Mouse (Mus musculus): ENCODE results near the gene Zzz3. TPM values are rescaled to one million over a fixed set of nuclear protein-coding genes. Genes with fewer than 3 reads are reported as not detected.

Gene Zzz3
- 68.6 and 72.3 TPM in 2 replicates for polyA plus RNA-seq (2014; fragmentation: Nextera tagmentation; extraction: Ambion mirVana)

DNA sequence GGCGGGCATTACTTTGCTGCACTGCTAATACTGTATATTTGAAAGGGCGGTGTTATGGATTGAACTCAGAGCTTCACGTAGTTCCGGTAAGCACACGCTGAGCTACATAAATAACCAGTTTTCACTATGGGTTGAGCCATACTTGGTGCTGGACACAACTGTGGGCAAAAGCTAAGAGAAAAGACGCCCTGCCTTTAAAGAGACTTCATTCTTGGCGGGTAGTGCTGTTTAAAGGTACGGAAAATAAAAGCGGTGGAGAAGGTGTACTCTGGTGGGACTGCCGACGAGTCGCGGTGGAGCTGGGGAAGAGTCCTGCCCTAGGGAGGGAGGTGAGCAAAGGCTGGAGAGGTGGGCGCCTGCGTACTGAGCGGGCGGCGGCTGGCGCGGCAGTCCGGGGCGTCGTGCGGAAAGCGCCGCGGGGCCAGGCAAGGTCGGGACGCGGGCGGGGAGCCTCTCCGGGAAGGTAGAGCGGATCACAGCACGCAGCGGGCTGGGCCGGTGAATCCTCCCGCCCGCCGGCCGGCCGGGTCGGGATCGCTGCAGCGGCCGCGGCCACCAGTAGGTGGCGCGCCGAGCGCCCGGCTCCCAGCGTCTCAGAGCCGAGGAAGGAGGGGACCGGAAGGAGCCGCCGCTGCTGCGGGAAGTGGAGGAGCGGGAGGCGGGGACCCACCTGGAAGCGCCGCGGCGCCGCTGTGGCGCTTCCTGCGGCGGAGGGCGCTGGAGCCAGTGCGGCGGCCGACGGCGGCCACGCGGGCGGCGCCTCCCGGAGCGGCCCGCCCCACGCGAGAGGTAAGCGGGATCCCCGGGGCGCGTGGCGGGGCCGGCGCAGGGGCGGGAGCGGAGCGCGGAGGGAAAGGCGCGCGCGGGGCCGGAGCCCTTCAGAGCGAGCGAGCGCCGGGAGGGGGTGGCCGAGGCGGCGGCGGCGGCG lies at the start of gene Zzz3:
Zzz3 (plus strand) TSS at position 124 of the 928 bp plus-strand sequence.
- peak within 1 kb of the TSS; percentile 75 for H3K4me3 ChIP-seq (ENCODE audit: low read depth, low read length)
- peaks cover 21% of the 10 kb centered on the region for H3K36me3 ChIP-seq (ENCODE audit: insufficient read depth)
- ATAC-seq (ENCODE audit: insufficient read depth) (peak; percentile 92), DNase-seq (peak; percentile 95)
- H3K27ac ChIP-seq (ENCODE audit: low read depth): peak within 1 kb of the TSS; percentile 99
- TF ChIP-seq CTCF (IDR thresholded peaks at IDR 0.05; ENCODE audit: low read depth): peak; percentile 56
- WGBS: under 1% methylated on average over 91 of the region's 108 CpGs
- peak within 1 kb of the TSS; percentile 91 for H3K4me2 ChIP-seq
- H3K27me3 ChIP-seq (ENCODE audit: insufficient read depth, low read length): no peaks in the 10 kb centered on the region
- H3K4me1 ChIP-seq (ENCODE audit: insufficient read depth): 0 out of 2 replicates have a peak, but pooled peaks cover 13% of the 10 kb centered on the region
- H3K9me3 ChIP-seq (ENCODE audit: low read depth, low read length): no peaks in the 10 kb centered on the region
- H3K9ac ChIP-seq: peak within 1 kb of the TSS; percentile 90

DNA sequence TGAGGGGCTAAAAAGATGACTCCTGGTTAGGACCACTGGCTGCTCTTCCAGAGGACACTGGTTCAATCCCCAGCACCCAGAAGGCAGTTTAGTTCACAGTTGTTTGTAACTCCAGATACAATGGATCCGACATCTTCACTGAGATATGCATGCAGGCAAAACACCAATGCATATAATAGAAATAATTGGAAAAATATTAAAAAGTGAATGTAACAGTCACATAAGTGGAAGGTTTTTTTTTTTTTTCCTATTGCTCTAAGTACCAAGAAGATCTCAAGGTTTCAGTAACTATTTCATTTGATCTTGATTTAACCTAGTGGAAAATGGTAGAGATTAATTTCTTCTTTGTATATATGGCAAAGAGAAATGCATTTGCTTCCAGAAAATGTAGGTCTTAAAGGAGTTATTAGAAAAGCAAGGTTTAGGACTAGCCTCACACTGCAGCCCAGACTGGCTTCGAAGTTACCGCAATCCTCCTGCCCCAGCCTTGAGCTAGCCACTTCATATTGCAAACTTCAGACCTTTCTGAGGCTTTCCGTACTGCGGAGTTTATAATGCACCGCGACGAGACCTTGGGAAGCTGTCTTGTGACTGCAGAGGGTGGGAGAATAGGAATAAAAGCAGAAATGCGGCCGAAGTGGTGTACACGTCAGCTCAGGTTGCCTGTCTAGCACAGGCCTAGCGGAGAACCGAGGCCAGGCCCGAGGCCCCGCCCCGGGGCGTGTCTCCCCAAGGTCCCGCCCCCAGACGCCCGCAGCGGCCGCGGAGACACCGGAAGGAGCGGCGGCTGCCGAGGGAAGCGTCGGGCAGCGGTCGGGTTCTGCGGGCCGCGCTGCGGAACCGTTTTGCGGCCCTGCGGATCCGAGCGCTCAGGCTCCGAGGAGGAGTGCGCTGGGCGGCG lies 49.3 kb upstream of the Zzz3 start, which contains the start of gene Usp33:
Usp33 (plus strand) TSS at position 747 of the 901 bp plus-strand sequence.
- DNase-seq: peak; percentile 97
- Histone ChIP-seq H3K4me1 (ENCODE audit: insufficient read depth) (peaks cover 4% of the 10 kb centered on the region; the same call in 1 of the 2 replicates), H3K27me3 (ENCODE audit: insufficient read depth, low read length) (no peaks in the 10 kb centered on the region), H3K4me3 (ENCODE audit: low read depth, low read length) (peak within 1 kb of the TSS; percentile 73), H3K9me3 (ENCODE audit: low read depth, low read length) (no peaks in the 10 kb centered on the region), H3K4me2 (peak within 1 kb of the TSS; percentile 75), H3K9ac (peak within 1 kb of the TSS; percentile 86), H3K36me3 (ENCODE audit: insufficient read depth) (no peaks in the 10 kb centered on the region), H3K27ac (ENCODE audit: low read depth) (peak within 1 kb of the TSS; percentile 76)
- no peak for TF ChIP-seq CTCF (IDR thresholded peaks at IDR 0.05; ENCODE audit: low read depth)
- 6% methylated on average over 40 of the region's 44 CpGs for WGBS
- ATAC-seq (ENCODE audit: insufficient read depth): peak; percentile 96

DNA sequence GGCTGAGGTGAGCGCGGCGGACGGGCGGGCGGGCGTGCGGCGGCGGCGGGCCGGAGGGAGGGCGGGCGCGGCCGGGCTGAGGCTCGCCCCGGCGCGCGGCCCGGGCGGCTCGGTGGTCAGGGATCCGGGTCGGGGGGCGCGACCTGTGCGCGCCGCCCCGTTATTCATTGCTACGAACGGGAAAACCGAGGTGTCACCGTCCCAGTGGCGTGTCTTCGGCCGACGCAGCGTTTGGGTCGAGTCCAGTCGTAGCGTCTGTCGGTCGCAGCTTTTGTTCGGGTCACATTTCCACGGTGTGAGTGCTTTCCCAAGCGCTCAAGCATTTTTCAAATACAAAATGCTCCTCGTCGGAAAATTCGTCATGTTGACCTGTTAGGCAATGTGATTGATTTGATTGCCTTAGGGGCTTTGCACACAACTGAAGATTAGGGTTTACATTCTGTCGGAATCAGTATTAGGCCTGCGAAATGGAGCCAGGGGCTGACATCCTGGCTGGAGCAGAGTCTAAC lies 48.6 kb upstream of the Zzz3 start:
- Histone ChIP-seq H3K4me3 (ENCODE audit: low read depth, low read length) (peak overlapping the region; percentile 73), H3K4me2 (peak overlapping the region; percentile 75), H3K27me3 (ENCODE audit: insufficient read depth, low read length) (no peaks in the 10 kb centered on the region), H3K9me3 (ENCODE audit: low read depth, low read length) (no peaks in the 10 kb centered on the region), H3K36me3 (ENCODE audit: insufficient read depth) (no peaks in the 10 kb centered on the region), H3K4me1 (ENCODE audit: insufficient read depth) (peaks cover 4% of the 10 kb centered on the region; the same call in 1 of the 2 replicates), H3K27ac (ENCODE audit: low read depth) (peak overlapping the region; percentile 76), H3K9ac (peak overlapping the region; percentile 86)
- DNase-seq: peak; percentile 70
- under 1% methylated on average over 50 of the region's 54 CpGs for WGBS
- peak; percentile 13; the same call in 1 of the 2 replicates for ATAC-seq (ENCODE audit: insufficient read depth)
- no peak for TF ChIP-seq CTCF (IDR thresholded peaks at IDR 0.05; ENCODE audit: low read depth)

DNA sequence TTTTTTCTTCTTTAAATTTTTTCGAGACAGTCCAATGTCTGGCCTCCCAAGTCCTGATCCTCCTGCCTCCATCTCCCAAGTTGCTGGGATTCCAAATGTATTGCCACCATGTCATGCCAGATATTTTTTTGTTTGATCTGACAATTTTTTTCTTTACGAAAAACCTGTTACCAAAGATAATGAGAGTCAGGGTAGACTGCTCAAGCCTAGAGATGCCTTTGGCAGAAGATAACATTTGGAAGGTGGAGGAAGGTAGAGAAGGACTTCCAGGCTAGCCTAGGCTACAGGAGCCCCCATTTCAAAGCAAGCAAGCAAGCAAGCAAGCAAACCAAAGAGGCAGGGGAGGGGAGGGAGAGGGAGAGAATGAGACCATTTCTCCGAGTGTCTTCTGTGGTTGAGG lies 48.0 kb upstream of the Zzz3 start:
- peak overlapping the region; percentile 73 for H3K4me3 ChIP-seq (ENCODE audit: low read depth, low read length)
- peaks cover 4% of the 10 kb centered on the region; the same call in 1 of the 2 replicates for H3K4me1 ChIP-seq (ENCODE audit: insufficient read depth)
- no peak for TF ChIP-seq CTCF (IDR thresholded peaks at IDR 0.05; ENCODE audit: low read depth)
- H3K9me3 ChIP-seq (ENCODE audit: low read depth, low read length): no peaks in the 10 kb centered on the region
- H3K4me2 ChIP-seq: peak overlapping the region; percentile 75
- peak overlapping the region; percentile 76; the same call in 1 of the 2 replicates for H3K27ac ChIP-seq (ENCODE audit: low read depth)
- no peak for DNase-seq
- WGBS: 32% methylated on average over 3 of the region's 3 CpGs
- no peaks in the 10 kb centered on the region for H3K27me3 ChIP-seq (ENCODE audit: insufficient read depth, low read length)
- no peak for ATAC-seq (ENCODE audit: insufficient read depth)
- no peaks in the 10 kb centered on the region for H3K36me3 ChIP-seq (ENCODE audit: insufficient read depth)
- peak overlapping the region; percentile 86 for H3K9ac ChIP-seq

DNA sequence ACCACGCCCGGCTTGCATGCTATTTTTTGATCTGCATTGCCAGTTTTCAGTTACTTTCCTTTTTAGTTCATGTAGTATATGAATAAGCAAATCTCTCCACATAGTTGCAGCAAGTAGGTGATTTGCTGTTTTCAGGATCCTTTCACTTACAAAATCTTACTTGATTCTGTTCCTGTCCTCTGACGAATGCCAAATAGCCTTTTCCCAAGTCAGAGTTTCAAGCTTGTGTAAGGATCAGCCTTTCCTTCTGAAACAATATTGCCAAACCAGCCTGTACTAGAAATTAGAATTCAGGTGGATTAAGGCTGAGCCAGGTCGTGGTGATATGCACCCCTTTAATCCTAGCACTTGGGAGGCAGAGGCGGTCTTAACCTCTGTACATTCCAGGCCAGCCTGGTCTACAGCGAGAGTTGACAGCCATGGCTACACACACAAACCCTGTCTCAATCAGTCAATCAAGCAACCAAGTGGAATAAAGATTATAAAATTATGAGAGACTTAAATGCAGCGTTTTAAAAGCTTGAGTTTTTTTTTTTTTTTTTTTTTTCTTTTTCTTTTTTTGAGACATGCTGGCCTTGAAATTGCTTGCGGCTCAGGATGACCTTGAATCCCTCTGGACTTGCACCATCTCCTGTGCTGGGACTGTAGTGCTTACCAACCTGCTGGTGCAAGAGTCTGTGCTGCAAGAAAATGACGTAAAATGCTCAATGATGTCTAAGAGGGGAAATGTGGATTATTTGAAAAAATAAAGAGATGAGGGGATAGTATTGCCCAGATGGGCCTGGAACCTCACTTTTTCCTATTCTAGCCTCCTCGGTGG lies 47.1 kb upstream of the Zzz3 start:
- TF ChIP-seq CTCF (IDR thresholded peaks at IDR 0.05; ENCODE audit: low read depth): no peak
- Histone ChIP-seq H3K9ac (no peak overlapping the region), H3K4me1 (ENCODE audit: insufficient read depth) (peaks cover 4% of the 10 kb centered on the region; the same call in 1 of the 2 replicates), H3K9me3 (ENCODE audit: low read depth, low read length) (no peaks in the 10 kb centered on the region), H3K27ac (ENCODE audit: low read depth) (no peak overlapping the region), H3K36me3 (ENCODE audit: insufficient read depth) (no peaks in the 10 kb centered on the region), H3K27me3 (ENCODE audit: insufficient read depth, low read length) (no peaks in the 10 kb centered on the region), H3K4me2 (no peak overlapping the region), H3K4me3 (ENCODE audit: low read depth, low read length) (no peak overlapping the region)
- DNase-seq: no peak
- WGBS: 86% methylated on average over 10 of the region's 10 CpGs
- no peak for ATAC-seq (ENCODE audit: insufficient read depth)

DNA sequence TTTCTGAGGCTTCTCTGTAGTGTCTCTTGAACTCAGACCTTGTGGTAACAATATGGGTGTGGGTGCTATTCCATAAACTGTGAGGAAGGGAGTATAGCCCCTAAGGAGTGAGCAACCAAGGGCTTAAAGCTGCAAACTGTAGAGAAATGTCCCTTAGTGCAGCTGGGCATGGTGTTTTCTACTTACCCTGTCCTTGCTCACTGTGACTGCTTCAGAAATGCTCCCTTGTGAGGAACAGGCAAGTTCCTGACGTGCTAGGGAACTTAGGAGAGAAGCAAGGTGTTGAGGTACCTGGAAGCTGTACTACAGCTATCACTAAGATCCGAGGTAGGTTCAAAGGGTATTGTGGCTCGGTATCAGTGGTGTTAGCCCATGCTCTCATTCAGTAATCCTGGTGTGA lies 44.8 kb upstream of the Zzz3 start:
- ATAC-seq (ENCODE audit: insufficient read depth): no peak
- Histone ChIP-seq H3K9ac (no peak overlapping the region), H3K36me3 (ENCODE audit: insufficient read depth) (no peaks in the 10 kb centered on the region), H3K9me3 (ENCODE audit: low read depth, low read length) (no peaks in the 10 kb centered on the region), H3K4me1 (ENCODE audit: insufficient read depth) (peaks cover 4% of the 10 kb centered on the region; the same call in 1 of the 2 replicates), H3K27me3 (ENCODE audit: insufficient read depth, low read length) (no peaks in the 10 kb centered on the region), H3K4me2 (no peak overlapping the region), H3K27ac (ENCODE audit: low read depth) (no peak overlapping the region), H3K4me3 (ENCODE audit: low read depth, low read length) (no peak overlapping the region)
- no peak for DNase-seq
- no peak for TF ChIP-seq CTCF (IDR thresholded peaks at IDR 0.05; ENCODE audit: low read depth)
- 66% methylated on average over 3 of the region's 3 CpGs for WGBS
